Mouse (Mus musculus) c-Kit-positive CD71-negative TER-119-negative erythroid progenitor cells, embryonic 14.5 days (primary cell): ENCODE results near the gene Cdk6.

ENCODE experiments used
- DNase-seq: peaks from one replicate; pipeline ENCODE4 v3.0.0-alpha.2; 2013; ENCODE audit warnings: low read depth

The Cdk6 gene

GRCm38 (mm10) chr5:3486579-3487282 lies 145.4 kb downstream of the Cdk6 start:
- DNase-seq = no peak

- DNase-seq = no peak
Measured at GRCm38 (mm10) chr5:3488146-3488774, 147.0 kb downstream of the Cdk6 start.

- no peak for DNase-seq
Measured at GRCm38 (mm10) chr5:3490358-3490757, 149.1 kb downstream of the Cdk6 start.

- no peak for DNase-seq
Measured at GRCm38 (mm10) chr5:3491084-3491483, 149.8 kb downstream of the Cdk6 start.

GRCm38 (mm10) chr5:3491883-3492282 lies 150.6 kb downstream of the Cdk6 start:
- no peak for DNase-seq

- no peak for DNase-seq
Measured at GRCm38 (mm10) chr5:3492776-3493636, 151.7 kb downstream of the Cdk6 start.

- DNase-seq = no peak
Measured at GRCm38 (mm10) chr5:3493968-3494367, 152.7 kb downstream of the Cdk6 start.

GRCm38 (mm10) chr5:3494452-3495187 lies 153.3 kb downstream of the Cdk6 start:
- no peak for DNase-seq

- DNase-seq = no peak
Measured at GRCm38 (mm10) chr5:3497505-3497925, 156.2 kb downstream of the Cdk6 start.

- no peak for DNase-seq
Measured at GRCm38 (mm10) chr5:3500298-3500697, 159.0 kb downstream of the Cdk6 start.

GRCm38 (mm10) chr5:3500957-3501563 lies 159.8 kb downstream of the Cdk6 start:
- no peak for DNase-seq

GRCm38 (mm10) chr5:3501564-3502001 lies 160.3 kb downstream of the Cdk6 start:
- peak; percentile 59 for DNase-seq

GRCm38 (mm10) chr5:3502610-3503350 lies 161.5 kb downstream of the Cdk6 start:
- peak; percentile 79 for DNase-seq

GRCm38 (mm10) chr5:3503373-3503772 lies 162.1 kb downstream of the Cdk6 start:
- DNase-seq = no peak

- DNase-seq = no peak
Measured at GRCm38 (mm10) chr5:3503836-3504323, 162.6 kb downstream of the Cdk6 start.

- DNase-seq = no peak
Measured at GRCm38 (mm10) chr5:3504453-3504852, 163.2 kb downstream of the Cdk6 start.

GRCm38 (mm10) chr5:3505553-3505952 lies 164.3 kb downstream of the Cdk6 start:
- DNase-seq = no peak

GRCm38 (mm10) chr5:3508480-3509381 lies 167.4 kb downstream of the Cdk6 start:
- no peak for DNase-seq

- no peak for DNase-seq
Measured at GRCm38 (mm10) chr5:3509503-3509902, 168.2 kb downstream of the Cdk6 start.
